Mouse (Mus musculus): ENCODE data around the gene Gbx2. TPM values are rescaled to one million over a fixed set of nuclear protein-coding genes. Genes with fewer than 3 reads are reported as not detected.

Gbx2 gene
- total RNA-seq, 2 experiments from 2014 or later = not detected

DNA sequence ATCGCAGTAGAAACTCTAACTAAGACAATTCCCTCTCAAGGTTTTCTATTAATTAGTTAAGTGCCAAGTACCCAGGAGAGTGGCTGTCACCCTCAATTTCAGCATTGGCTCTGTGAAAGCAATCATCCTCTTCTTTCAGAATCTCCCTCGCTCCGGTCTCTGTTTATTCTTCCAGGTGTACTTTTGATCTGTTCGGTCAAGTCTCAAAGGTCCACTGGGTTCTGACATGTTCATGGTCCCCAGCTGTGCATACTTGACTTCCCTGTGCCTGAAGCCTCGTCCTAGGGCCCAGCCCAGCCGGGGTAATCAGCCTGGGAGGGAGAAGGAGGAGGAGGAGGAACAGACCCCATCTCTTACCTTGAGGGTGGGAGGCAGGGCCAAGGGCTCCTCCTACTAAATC lies 11.8 kb downstream of the Gbx2 start:
- intact Hi-C loops (cut with DNase I) = no loop called here
- DNase-seq = no peak

DNA sequence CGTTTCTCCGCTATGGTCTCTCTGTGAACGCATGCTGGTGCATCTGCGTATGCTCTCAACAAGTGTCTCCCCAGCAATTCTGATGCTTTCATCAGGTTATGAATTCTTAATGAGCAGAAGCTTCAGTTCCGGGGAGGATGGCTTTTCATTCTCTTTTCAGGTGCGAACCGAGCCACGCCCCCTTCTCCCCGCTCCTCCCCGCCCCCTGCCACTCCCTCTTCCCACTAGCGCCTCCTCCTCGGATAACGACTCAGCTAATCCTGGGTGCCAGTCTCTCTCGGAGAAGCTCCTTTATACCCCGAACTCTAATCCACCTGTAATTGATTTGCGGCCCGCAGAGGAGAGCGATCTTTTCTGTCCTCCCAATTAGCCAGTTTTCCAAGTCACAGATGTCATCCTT lies 12.9 kb downstream of the Gbx2 start:
- intact Hi-C loops (cut with DNase I) = no loop called here
- DNase-seq = no peak

DNA sequence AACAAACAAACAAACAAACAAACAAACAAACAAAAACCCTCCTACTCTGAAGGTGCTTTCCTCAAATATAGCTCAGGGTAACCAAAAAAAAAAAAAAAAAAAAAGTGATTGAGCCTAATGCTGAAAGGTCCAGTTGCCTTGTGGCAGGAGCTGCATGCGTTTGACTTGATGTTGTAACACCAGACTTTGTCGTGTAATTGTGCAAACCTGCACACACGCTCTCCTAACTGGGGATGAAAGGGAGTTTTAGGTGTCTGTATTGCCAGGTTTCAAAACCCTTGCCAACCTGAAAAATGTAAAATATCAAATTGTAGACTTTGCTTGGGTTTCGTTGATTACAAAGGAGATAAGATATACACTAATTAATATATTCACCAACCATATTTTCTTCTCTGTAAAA lies 17.4 kb downstream of the Gbx2 start:
- intact Hi-C loops (cut with DNase I) = no loop called here
- no peak for DNase-seq

DNA sequence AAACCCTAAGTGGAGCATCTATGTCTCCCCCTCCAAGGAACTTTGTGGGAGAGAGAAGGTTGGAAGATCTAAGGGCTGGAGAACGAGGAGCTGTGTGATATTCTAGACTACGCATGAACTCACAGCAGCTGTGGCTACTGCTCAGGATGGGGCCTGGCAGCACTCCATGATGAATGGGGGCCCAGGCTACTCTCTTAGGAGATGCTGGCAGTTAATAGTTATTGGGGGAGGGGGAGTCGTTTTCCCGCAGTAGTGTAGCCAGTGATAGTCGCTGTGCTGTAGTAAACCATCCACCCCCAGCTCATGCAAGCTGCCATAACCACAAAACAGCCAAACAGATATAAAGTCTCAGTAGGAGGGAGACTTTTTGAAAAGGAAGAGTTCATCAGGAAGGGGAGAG lies 18.6 kb downstream of the Gbx2 start:
- intact Hi-C loops (cut with DNase I) = no loop called here
- DNase-seq = no peak

DNA sequence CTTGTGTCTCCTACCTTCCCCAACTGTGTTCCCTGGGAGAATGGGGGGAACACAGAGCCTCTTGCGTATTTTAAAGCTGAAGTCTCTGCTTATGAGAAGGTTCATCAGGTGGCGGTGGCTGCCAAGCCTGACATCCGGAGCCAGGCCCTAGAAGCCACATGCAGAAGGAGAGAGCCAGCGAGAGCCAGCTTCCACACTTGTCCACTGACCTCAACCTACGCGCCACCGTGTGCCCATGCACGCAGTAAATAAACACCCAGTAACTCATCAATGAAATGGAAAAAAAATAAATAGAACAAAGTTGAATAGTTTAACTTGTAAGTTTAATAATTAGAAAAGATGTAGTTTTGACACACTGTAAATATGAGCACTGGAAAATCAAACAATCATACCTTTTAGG lies 21.2 kb downstream of the Gbx2 start:
- intact Hi-C loops (cut with DNase I) = no loop called here
- DNase-seq = no peak

DNA sequence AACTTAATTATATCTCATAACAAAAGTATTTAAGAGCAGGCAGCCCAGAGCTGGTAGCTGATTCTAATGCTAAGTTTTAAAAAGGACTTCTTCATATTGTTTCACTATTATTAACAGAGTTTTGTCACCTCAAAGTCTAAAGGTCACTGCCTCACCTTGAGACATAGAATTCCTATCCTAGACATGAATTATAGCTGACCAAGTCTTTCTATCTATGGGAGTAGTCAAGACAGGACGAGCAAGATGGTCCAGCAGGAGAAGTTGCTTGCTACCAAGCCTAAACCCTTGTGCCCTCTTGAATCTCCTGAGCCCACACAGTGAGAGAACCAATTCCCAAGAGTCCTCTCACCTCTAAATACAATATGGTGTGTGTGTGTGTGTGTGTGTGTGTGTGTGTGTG lies 28.3 kb downstream of the Gbx2 start:
- intact Hi-C loops (cut with DNase I) = no loop called here
- no peak for DNase-seq

DNA sequence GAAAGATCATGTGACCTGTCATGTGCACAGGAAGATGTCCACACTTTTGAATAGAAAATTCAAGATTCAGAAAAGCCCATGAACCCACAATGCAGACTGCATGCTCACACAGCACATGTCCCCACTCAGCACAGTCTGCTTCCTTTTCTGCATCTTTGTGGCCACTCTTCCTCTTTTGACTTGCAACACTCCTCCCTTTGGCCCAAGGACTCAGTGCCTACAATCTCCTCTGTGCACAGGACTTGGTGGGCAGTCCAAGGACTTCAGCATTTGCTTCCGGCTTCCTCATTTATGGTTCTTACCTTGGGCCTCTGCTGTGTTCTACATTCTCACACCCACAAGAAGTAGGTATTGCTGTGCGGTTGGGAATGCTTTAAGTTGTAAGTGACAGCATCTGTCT lies 28.7 kb downstream of the Gbx2 start:
- intact Hi-C loops (cut with DNase I) = no loop called here
- DNase-seq = no peak

DNA sequence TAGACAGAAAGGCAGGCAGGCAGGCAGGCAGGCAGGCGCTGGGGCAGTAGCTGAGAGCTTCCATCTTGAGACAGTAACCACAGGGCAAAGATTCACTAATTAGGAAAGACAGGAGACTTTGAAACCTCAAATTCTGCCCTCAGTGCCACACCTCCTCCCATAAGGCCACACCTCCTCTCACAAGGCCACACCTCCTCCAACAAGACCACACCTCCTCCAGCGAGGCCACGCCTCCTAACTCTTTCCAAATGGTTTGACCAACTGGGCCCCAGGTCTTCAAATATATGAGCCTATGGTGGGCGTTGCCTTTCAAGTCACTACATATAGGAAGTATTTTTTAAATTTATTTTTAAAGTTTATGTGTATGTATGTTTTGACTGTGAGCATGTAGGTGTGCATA lies 29.6 kb downstream of the Gbx2 start:
- intact Hi-C loops (cut with DNase I) = no loop called here
- DNase-seq = no peak

DNA sequence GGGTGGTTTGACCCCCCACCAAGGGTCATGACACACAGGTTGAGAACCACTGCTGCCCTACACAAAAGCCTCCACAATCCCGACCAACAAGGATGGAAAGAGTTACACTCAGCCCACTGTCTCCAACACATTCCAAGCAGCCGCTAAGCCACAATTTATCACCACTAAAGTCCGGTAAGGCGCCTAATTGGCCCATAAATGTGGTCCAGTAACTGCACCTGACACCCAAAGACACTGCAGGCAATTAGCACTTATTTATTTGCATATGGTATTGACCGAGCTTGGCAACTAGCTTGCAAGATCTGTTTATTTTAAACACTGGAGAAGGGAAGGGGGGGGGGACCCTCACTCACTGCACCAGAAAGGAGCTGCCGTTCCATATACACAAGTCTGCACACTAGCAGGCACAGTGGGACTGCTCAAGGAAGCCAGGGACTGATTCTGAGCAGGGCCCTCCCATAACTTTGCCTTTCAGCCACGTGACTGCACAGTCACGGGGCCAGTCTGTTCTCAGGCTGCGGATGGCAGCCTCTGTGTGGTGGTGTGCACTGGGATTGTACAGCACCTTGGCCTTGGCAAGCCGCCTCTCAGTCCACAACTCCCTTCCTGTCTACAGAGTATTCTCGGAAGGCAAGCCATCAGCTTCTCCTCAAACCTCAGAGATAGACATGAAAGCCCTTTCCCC lies 31.1 kb downstream of the Gbx2 start:
- intact Hi-C loops (cut with DNase I) = no loop called here
- DNase-seq = no peak

DNA sequence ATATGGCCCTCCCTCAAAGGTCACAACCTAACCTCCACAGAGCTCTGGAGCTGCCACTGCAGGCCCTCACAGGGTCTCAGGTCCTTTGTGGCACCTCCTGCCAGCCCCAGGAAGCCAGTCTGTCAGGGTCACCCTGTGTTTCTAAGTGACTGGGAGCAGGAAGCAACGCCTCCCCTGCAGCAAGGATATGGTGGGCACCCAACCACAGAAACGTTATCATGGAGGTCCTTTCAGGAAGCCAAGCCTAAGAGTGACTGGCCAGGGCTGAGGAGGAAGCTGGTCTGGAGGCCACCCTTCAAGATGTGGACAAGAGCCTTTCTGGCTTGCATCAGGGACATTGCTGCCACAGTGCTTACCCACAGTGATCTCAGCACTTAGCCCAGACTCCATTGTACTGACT lies 31.9 kb downstream of the Gbx2 start:
- intact Hi-C loops (cut with DNase I) = no loop called here
- DNase-seq = no peak

DNA sequence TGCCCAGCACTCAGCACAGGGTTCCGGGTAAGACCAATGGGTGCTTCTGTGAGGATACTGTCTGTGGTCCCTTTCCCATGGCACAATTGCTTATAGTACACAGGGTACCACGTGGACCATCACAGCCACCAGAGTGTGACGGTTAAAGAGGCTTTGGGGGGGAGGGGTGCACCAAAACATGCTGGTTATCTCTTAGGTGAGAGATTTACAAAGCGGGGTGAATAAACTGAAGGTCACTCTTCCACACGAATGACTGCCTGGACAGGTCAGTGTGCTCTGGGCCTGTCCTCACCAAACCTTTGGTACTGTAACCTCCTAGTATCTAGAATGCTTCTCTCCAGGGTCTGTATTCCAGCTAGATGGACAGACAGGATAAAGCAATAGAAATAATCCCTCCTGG lies 35.2 kb downstream of the Gbx2 start:
- no peak for DNase-seq
- intact Hi-C loops (cut with DNase I) = no loop called here

DNA sequence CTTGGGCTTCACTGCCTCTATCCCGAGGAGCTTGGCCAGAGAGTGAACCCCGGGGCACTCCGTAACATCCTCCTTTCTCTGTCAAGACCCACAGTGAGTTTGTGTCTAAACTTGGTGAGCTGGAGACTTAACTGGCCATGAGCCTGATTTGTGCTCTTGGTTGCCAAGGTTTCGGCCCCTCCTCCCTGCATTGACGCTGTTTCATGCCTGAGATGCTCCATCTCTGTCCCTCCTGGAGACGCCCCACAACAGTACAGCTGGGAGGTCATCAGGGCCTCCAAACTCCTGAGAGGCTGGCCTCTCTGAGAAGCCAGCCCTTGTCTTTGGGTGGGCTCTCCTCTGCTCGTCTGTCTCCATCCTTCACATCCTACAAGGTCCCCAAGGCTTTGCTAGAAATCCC lies 38.7 kb downstream of the Gbx2 start:
- no peak for DNase-seq
- intact Hi-C loops (cut with DNase I) = no loop called here

DNA sequence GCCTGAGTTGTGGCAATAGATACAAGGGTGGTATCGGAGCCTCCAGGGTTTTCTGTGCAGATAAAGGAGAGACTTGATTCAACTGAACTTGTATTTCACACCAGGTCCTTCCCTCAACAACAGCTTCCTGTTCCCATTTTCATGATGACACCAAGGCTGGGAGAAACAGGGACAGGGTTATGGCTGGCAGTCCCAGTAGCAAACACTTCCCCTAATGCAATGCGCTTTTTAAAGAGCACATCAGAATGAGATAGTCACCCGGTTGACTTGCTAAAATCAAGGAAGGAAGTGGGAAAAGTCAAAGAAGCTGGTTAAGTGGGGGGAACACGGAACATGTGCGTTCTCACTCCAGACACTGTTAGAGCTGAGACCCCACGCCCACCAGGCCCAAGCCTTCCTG lies 39.6 kb downstream of the Gbx2 start:
- no peak for DNase-seq
- intact Hi-C loops (cut with DNase I) = no loop called here

DNA sequence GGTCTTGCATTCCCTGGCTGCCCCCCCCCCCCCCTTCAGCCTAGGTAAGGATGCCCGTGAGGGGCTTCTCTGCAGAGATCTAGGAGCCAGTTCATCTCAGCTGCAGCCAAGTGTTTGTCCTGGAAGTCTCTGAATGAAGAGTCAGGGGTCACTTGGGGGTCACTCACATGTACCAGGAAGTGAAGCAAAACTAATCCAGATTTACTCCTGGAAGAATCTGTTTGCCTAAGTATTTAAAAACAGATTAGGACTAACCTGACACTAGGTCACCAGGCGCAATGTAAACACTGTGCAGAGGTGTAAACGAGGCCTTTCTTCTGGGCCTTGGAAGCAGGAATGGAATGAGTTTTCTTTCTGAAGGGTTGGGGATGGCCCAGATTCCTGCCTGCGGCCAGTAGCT lies 45.3 kb downstream of the Gbx2 start:
- no peak for DNase-seq
- intact Hi-C loops (cut with DNase I) = no loop called here

DNA sequence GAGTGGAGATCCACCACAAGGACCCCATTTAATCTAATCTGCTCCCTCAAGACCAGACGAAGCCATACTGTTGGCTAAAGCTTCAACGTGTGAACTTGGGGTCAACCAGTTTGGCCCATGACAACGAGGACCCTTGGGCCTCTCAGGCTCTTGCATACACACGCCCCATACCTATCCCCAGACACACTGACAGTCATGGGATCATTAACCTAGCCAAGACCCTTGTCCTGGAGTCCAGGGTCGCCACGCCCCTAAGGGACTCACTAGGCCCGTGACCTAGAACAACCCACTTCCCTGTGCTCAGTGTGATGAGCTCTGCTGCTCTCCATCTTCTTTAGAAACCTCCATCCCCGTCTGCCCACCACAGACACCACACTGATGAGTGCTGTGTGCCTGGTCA lies 46.6 kb downstream of the Gbx2 start:
- intact Hi-C loops (cut with DNase I) = no loop called here
- DNase-seq = no peak

DNA sequence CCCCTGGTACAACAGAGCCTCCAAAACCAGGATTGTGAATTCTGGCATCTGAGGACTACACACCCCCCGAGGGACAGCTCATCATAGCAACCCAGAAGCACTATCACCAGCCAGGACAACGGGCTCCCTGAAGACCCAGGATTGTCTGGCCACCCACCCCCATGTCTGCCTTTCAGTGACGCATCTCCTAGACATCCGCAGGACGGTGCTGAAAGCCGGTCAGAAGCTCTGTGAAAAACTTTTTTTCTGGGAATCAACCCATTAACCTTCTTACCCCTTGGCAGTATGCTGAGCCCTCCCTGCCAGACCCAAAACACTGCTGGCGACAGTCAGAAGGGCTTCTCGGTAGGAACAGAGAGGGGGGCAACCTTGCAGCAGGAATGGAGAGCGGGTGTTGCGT lies 50.1 kb downstream of the Gbx2 start:
- DNase-seq = no peak
- intact Hi-C loops (cut with DNase I) = no loop called here

DNA sequence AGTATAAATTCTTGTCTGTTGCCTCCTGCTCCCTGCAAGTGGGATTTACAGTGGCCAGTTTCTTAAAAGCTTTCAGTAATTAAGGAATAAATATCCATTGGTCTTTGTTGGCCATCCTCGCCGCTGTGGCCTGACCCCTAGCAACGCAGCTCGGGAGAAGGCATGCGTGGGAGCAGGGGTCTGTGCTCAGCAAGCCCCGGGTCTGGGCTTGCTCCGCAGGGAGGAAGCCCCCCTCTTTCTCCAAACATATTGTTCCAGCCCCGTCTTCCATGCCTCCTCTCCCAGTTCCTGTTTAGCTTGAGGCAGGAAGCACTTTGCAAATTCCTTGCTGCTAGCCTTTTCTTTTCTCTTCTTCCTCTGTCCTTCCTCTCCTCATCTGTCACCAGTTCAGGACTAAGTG lies 50.8 kb downstream of the Gbx2 start:
- intact Hi-C loops (cut with DNase I) = no loop called here

DNA sequence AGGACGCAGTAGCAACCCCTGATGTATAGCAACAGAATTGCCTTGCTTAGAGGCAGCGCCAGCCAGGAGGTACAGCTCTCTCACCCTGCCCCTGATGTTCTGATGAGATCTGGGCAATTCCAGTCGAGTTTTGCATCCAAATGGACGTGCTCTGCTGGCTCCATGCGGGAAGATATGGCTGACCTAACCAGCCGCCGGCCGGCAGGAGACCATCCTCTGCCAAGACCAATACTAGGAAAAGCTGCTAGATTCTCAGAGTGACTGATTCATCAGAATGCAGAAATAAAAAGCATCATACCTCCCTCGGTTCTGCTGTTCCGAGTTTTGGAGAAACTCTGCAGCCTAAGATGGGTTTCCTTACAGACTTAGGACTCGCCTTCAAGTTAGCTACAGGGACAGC lies 52.5 kb downstream of the Gbx2 start:
- no peak for DNase-seq
- intact Hi-C loops (cut with DNase I) = no loop called here

More for the DNA sequence above, 50.8 kb downstream of the Gbx2 start:
- DNase-seq = no peak

Other genes with a start within 250 kb of the Gbx2 start
- gene Asb18, start 83.5 kb upstream of the Gbx2 start, total RNA-seq (2021) = 10 to 100 TPM; 14.3 to 20.5 TPM
- not detected for gene Iqca, start 222.2 kb upstream of the Gbx2 start, total RNA-seq (2021)